Comparison of ENCODE assay signal across 16 mouse cellular contexts in the genomic region with DNA sequence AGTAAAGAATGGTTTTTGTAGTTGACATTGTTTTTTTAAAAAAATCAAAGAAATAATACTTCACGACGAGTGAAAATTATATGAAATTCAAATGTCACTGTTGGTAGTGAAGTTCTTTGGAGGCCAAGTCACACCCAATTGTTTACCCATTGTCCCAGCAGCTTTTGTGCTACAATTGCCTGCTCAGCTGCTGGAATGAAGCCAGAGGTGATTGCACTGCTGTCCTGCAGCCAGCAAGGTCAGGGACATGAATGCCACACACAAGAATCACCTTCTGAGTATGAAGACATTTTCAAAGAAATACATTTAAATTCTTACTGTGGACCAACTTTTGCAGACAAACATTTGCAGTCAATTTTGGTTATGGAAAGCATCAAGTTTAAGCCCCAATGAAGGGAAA.
DNase-seq lines count a peak whose midpoint lies in the region; ATAC-seq and TF ChIP-seq lines count a peak whose summit lies in the region.
"Had no signal": no experiment of that assay in that cellular context is flagged by ENCODE, and none has a peak within 500 bp of the region (broad histone marks: within the 10 kb centered on the region; RNA-seq: fewer than 3 reads in every experiment).

No protein-coding gene starts in this region.

- no peaks in the 10 kb centered on the region for H3K27me3 ChIP-seq in forebrain, embryonic 14.5 days (replicated peaks; ENCODE audit: control insufficient read depth, insufficient read depth, low read length)
- H3K27me3 ChIP-seq in forebrain, embryonic 12.5 days: no peaks in the 10 kb centered on the region
- no peaks in the 10 kb centered on the region for H3K27me3 ChIP-seq in lung, postnatal 0 days (replicated peaks; ENCODE audit: insufficient read depth, low read length)
- no peaks in the 10 kb centered on the region for H3K27me3 ChIP-seq in forebrain, embryonic 13.5 days
- H3K27me3 ChIP-seq: midbrain, embryonic 13.5 days; neural tube, embryonic 13.5 days had no signal

- no peak for TF ChIP-seq EP300 in lung, postnatal 0 days (IDR thresholded peaks at IDR 0.05)

- H3K4me1 ChIP-seq in forebrain, embryonic 14.5 days (ENCODE audit: control insufficient read depth, insufficient read depth, low read length): no peaks in the 10 kb centered on the region
- H3K4me1 ChIP-seq in forebrain, embryonic 12.5 days: no peaks in the 10 kb centered on the region
- H3K4me1 ChIP-seq in lung, postnatal 0 days (ENCODE audit: insufficient read depth, low read depth, low read length): no peaks in the 10 kb centered on the region
- H3K4me1 ChIP-seq in forebrain, embryonic 13.5 days: no peaks in the 10 kb centered on the region
- H3K4me1 ChIP-seq: forebrain, embryonic 10.5 days; midbrain, embryonic 13.5 days; neural tube, embryonic 13.5 days had no signal

- H3K9me3 ChIP-seq in forebrain, embryonic 14.5 days (replicated peaks; ENCODE audit: control insufficient read depth, low read length): no peaks in the 10 kb centered on the region
- H3K9me3 ChIP-seq in forebrain, embryonic 12.5 days: no peaks in the 10 kb centered on the region
- no peaks in the 10 kb centered on the region for H3K9me3 ChIP-seq in lung, postnatal 0 days (ENCODE audit: low read length)
- no peaks in the 10 kb centered on the region for H3K9me3 ChIP-seq in forebrain, embryonic 13.5 days (replicated peaks)
- H3K9me3 ChIP-seq: forebrain, embryonic 10.5 days; G1E; midbrain, embryonic 13.5 days; neural tube, embryonic 13.5 days had no signal

- 70% methylated on average over 2 of the region's 2 CpGs for WGBS in forebrain, embryonic 14.5 days
- WGBS in forebrain, embryonic 12.5 days: 80% methylated on average over 2 of the region's 2 CpGs
- WGBS in lung, postnatal 0 days: 38% methylated on average over 2 of the region's 2 CpGs
- 82% methylated on average over 2 of the region's 2 CpGs for whole genome bisulfite sequencing in forebrain, embryonic 13.5 days

- DNase-seq in forebrain, embryonic 14.5 days (ENCODE audit: low spot score): peak; percentile 4
- peak; percentile 43 for DNase-seq in lung, postnatal 10 days
- DNase-seq in lung, postnatal 0 days (ENCODE audit: low spot score): no peak
- peak; percentile 86 to 88 for DNase-seq in adrenal gland, postnatal 36 days
- DNase-seq in kidney, postnatal 25 days: peak; percentile 66 to 68
- no peak for DNase-seq in frontal cortex, adult 2 months (ENCODE audit: extremely low spot score in 1 of 2, low spot score in 1 of 2)
- DNase-seq: cerebellum, adult 11-12 months; gastrocnemius, postnatal 10 days; thymus, adult 18-20 months had no signal

- no peaks in the 10 kb centered on the region for H3K36me3 ChIP-seq in forebrain, embryonic 14.5 days (ENCODE audit: control insufficient read depth, insufficient read depth, low read length)
- H3K36me3 ChIP-seq in forebrain, embryonic 12.5 days (replicated peaks): no peaks in the 10 kb centered on the region
- no peaks in the 10 kb centered on the region for H3K36me3 ChIP-seq in lung, postnatal 0 days (ENCODE audit: insufficient read depth, low read length)
- no peaks in the 10 kb centered on the region for H3K36me3 ChIP-seq in forebrain, embryonic 13.5 days (ENCODE audit: poor library complexity, severe bottlenecking)
- H3K36me3 ChIP-seq: forebrain, embryonic 10.5 days; G1E; midbrain, embryonic 13.5 days; neural tube, embryonic 13.5 days had no signal

- H3K4me3 ChIP-seq in forebrain, embryonic 14.5 days (ENCODE audit: low read depth, low read length): no peak overlapping the region
- no peak overlapping the region for H3K4me3 ChIP-seq in forebrain, embryonic 12.5 days (replicated peaks)
- H3K4me3 ChIP-seq in lung, postnatal 0 days (ENCODE audit: low read depth, low read length): no peak overlapping the region
- H3K4me3 ChIP-seq in forebrain, embryonic 13.5 days: no peak overlapping the region
- H3K4me3 ChIP-seq: forebrain, embryonic 10.5 days; midbrain, embryonic 13.5 days; neural tube, embryonic 13.5 days had no signal

- no peak overlapping the region for H3K9ac ChIP-seq in forebrain, embryonic 14.5 days (ENCODE audit: low read length)
- H3K9ac ChIP-seq in forebrain, embryonic 12.5 days: no peak overlapping the region
- H3K9ac ChIP-seq in lung, postnatal 0 days (replicated peaks; ENCODE audit: low read depth): no peak overlapping the region
- no peak overlapping the region for H3K9ac ChIP-seq in forebrain, embryonic 13.5 days
- H3K9ac ChIP-seq: hindbrain, embryonic 14.5 days; midbrain, embryonic 13.5 days; neural tube, embryonic 13.5 days had no signal

- no peak for TF ChIP-seq CTCF in lung, postnatal 0 days (IDR thresholded peaks at IDR 0.05)

- no peak for ATAC-seq in forebrain, embryonic 14.5 days
- no peak for ATAC-seq in forebrain, embryonic 12.5 days (ENCODE audit: low FRiP score)
- no peak for ATAC-seq in lung, postnatal 0 days
- ATAC-seq in forebrain, embryonic 13.5 days: no peak
- ATAC-seq: midbrain, embryonic 13.5 days had no signal

- H3K4me2 ChIP-seq in forebrain, embryonic 14.5 days (ENCODE audit: low read length): no peak overlapping the region
- no peak overlapping the region for H3K4me2 ChIP-seq in forebrain, embryonic 12.5 days
- no peak overlapping the region for H3K4me2 ChIP-seq in lung, postnatal 0 days (replicated peaks; ENCODE audit: low read depth, low read length)
- H3K4me2 ChIP-seq in forebrain, embryonic 13.5 days: no peak overlapping the region
- H3K4me2 ChIP-seq: hindbrain, embryonic 14.5 days; midbrain, embryonic 13.5 days; neural tube, embryonic 13.5 days had no signal

- no peak overlapping the region for H3K27ac ChIP-seq in forebrain, embryonic 14.5 days (ENCODE audit: low read depth, low read length)
- no peak overlapping the region for H3K27ac ChIP-seq in forebrain, embryonic 12.5 days
- H3K27ac ChIP-seq in lung, postnatal 0 days (ENCODE audit: low read length): no peak overlapping the region
- no peak overlapping the region for H3K27ac ChIP-seq in forebrain, embryonic 13.5 days
- H3K27ac ChIP-seq: forebrain, embryonic 10.5 days; hindbrain, embryonic 14.5 days; midbrain, embryonic 13.5 days; neural tube, embryonic 13.5 days had no signal

Comparison
In these comparisons a context has a peak if more than half of its experiments do, and no peak if none do; other contexts are left out.
1. DNase-seq: peak in forebrain, embryonic 14.5 days (single experiment), lung, postnatal 10 days (single experiment), adrenal gland, postnatal 36 days (2 of 2) and kidney, postnatal 25 days (2 of 2); none in lung, postnatal 0 days (single experiment) and frontal cortex, adult 2 months (0 of 2).